Mouse (Mus musculus) olfactory bulb, adult 2 months (tissue): ENCODE data around the gene Sash1.

Experiments
- CTCF ChIP-seq: fragments of 200-500 bp; IDR thresholded peaks from 2 replicates; pipeline ENCODE4 v1.5.1; 2012; ENCODE audit warnings: low read depth, mild to moderate bottlenecking, low read length, moderate library complexity; ENCODE audit not compliant: insufficient read depth
- POLR2A ChIP-seq: fragments of 200-500 bp; IDR thresholded peaks from 2 replicates; pipeline ENCODE4 v1.6.1; 2012; ENCODE audit warnings: mild to moderate bottlenecking, low read depth, low read length, moderate library complexity; ENCODE audit not compliant: insufficient read depth

- TF ChIP-seq CTCF (no peak), POLR2A (no peak)
These were observed 123.1 kb downstream of the Sash1 start for GRCm38 (mm10) chr10:8762771-8763170.
